Mouse (Mus musculus) intestine, embryonic 14.5 days (tissue): ENCODE data around the gene Fcgrt. TPM values are rescaled to one million over a fixed set of nuclear protein-coding genes. Genes with fewer than 3 reads are reported as not detected.
"Not testable (repeated sequence)": the region's sequence is repeated elsewhere in the genome, so short reads cannot be mapped to it uniquely, and the experiment has no call there.

Experiments
- ATAC-seq: fragments of 200-750 bp; cut with Nextera tagmentation; replicated peaks from 2 replicates; pipeline ENCODE4 v1.8.0; 2017; ENCODE audit warnings: low read depth, moderate number of reproducible peaks, moderate TSS enrichment, moderate library complexity; ENCODE audit not compliant: low FRiP score, low TSS enrichment
- DNase-seq: peaks from one replicate; pipeline ENCODE4 v3.0.0-alpha.2; 2018; ENCODE audit warnings: low spot score
- H3K27ac ChIP-seq: fragments of 300-500 bp; sonication (generic); 2 replicates; pipeline ENCODE4 v1.5.1; 2014; ENCODE audit warnings: low read depth, mild to moderate bottlenecking, control low read depth
- H3K27me3 ChIP-seq: fragments of 300-500 bp; sonication (generic); replicated peaks from 2 replicates; pipeline ENCODE4 v1.6.1; 2014; ENCODE audit warnings: low read length, control low read depth; ENCODE audit not compliant: control insufficient read depth, insufficient read depth
- H3K36me3 ChIP-seq: fragments of 300-500 bp; sonication (generic); 2 replicates; pipeline ENCODE4 v1.6.1; 2014; ENCODE audit warnings: low read length, control low read depth; ENCODE audit not compliant: control insufficient read depth, insufficient read depth
- H3K4me1 ChIP-seq: fragments of 300-500 bp; sonication (generic); replicated peaks from 2 replicates; pipeline ENCODE4 v1.6.1; 2014; ENCODE audit warnings: low read length, control low read depth, mixed read lengths; ENCODE audit not compliant: control insufficient read depth, insufficient read depth
- H3K4me2 ChIP-seq: fragments of 300-500 bp; sonication (generic); 2 replicates; pipeline ENCODE4 v1.6.1; 2014; ENCODE audit warnings: low read length
- H3K4me3 ChIP-seq: fragments of 300-500 bp; sonication (generic); 2 replicates; pipeline ENCODE4 v1.5.1; 2014; ENCODE audit warnings: low read depth, low read length, control low read depth, mixed read lengths
- H3K9ac ChIP-seq: fragments of 300-500 bp; sonication (generic); 2 replicates; pipeline ENCODE4 v1.6.1; 2014; ENCODE audit warnings: mild to moderate bottlenecking, low read length
- H3K9me3 ChIP-seq: fragments of 300-500 bp; sonication (generic); 2 replicates; pipeline ENCODE4 v1.6.1; 2016; ENCODE audit warnings: low read length, control low read depth; ENCODE audit not compliant: control insufficient read depth
- WGBS: fragments of 180-500 bp; shearing (Covaris S2); extraction: QIAGEN DNeasy Blood & Tissue Kit; methylation state at CpG from one replicate; pipeline ENCODE4 v1.1.7; 2014; 5-methylcytosine and 5-hydroxymethylcytosine counted together
- polyA plus RNA-seq: library from polyadenylated mRNA; unstranded; fragments of >200 nt; fragmentation: Nextera tagmentation; extraction: Ambion mirVana; gene quantifications from 2 replicates; pipeline ENCODE4 v1.2.1, GENCODE M21; 2014

Fcgrt gene
- 64.1 and 65.1 TPM in 2 replicates for polyA plus RNA-seq

GRCm38 (mm10) chr7:45103652-45104180 lies at the start of gene Fcgrt:
Fcgrt (minus strand) TSS chr7:45103851.
- no peaks in the 10 kb centered on the region for H3K9me3 ChIP-seq
- DNase-seq, result peak; percentile 84
- peaks cover 17% of the 10 kb centered on the region for H3K4me1 ChIP-seq
- peak within 1 kb of the TSS; percentile 59 for H3K9ac ChIP-seq
- H3K36me3 ChIP-seq, result no peaks in the 10 kb centered on the region
- peak; percentile 87 for ATAC-seq
- H3K27ac ChIP-seq, result peak within 1 kb of the TSS; percentile 92
- WGBS, result 12% methylated on average over 7 of the region's 7 CpGs
- H3K4me3 ChIP-seq, result peak within 1 kb of the TSS; percentile 40
- H3K4me2 ChIP-seq, result peak within 1 kb of the TSS; percentile 61
- H3K27me3 ChIP-seq, result no peaks in the 10 kb centered on the region

GRCm38 (mm10) chr7:45153052-45153451 lies 49.4 kb upstream of the Fcgrt start:
- not testable (repeated sequence) for DNase-seq, H3K9ac ChIP-seq, H3K9me3 ChIP-seq, H3K27me3 ChIP-seq, H3K27ac ChIP-seq, ATAC-seq
- 92% methylated on average over 2 of the region's 2 CpGs for WGBS
- peaks cover 11% of the 10 kb centered on the region; the same call in 1 of the 2 replicates for H3K4me1 ChIP-seq
- H3K4me3 ChIP-seq, result peak overlapping the region; percentile 75; the same call in 1 of the 2 replicates
- peaks cover 16% of the 10 kb centered on the region; the same call in 1 of the 2 replicates for H3K36me3 ChIP-seq
- peak overlapping the region; percentile 70 for H3K4me2 ChIP-seq

DNA sequence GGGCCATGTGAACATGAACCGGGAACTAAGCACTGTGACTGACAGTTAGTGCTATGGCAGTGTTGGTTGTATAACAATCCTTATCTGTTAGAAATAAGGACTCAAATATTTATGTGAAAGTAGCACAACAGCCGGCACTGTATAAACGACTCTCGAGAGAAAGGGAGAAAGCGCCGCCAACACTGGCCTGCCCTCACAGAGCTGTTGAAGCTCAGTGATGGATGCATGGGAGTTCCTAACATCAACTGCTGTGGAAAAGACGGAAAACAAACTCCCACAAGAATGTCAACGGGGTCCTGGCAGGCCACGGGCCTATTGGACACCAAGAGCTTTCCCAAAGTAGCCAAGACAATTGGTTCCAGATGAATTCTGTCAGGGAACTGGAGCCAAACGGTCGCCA lies 47.7 kb upstream of the Fcgrt start:
- H3K27me3 ChIP-seq, result no peaks in the 10 kb centered on the region
- H3K27ac ChIP-seq, result peak overlapping the region; percentile 79
- H3K9ac ChIP-seq, result no peak overlapping the region
- no peak overlapping the region for H3K4me2 ChIP-seq
- H3K4me1 ChIP-seq, result peaks cover 11% of the 10 kb centered on the region; the same call in 1 of the 2 replicates
- peaks cover 21% of the 10 kb centered on the region for H3K36me3 ChIP-seq
- 34% methylated on average over 11 of the region's 11 CpGs for WGBS
- DNase-seq, result no peak
- no peak overlapping the region for H3K4me3 ChIP-seq
- no peak for ATAC-seq
- H3K9me3 ChIP-seq, result no peaks in the 10 kb centered on the region

GRCm38 (mm10) chr7:45150321-45150720 lies 46.7 kb upstream of the Fcgrt start:
- peaks cover 31% of the 10 kb centered on the region for H3K36me3 ChIP-seq
- no peaks in the 10 kb centered on the region for H3K27me3 ChIP-seq
- 52% methylated on average over 4 of the region's 4 CpGs for WGBS
- peaks cover 9% of the 10 kb centered on the region; the same call in 1 of the 2 replicates for H3K4me1 ChIP-seq
- ATAC-seq (no peak), DNase-seq (no peak)
- H3K4me2 ChIP-seq, result no peak overlapping the region
- H3K4me3 ChIP-seq, result no peak overlapping the region
- no peaks in the 10 kb centered on the region for H3K9me3 ChIP-seq
- H3K9ac ChIP-seq, result no peak overlapping the region
- H3K27ac ChIP-seq, result peak overlapping the region; percentile 79

DNA sequence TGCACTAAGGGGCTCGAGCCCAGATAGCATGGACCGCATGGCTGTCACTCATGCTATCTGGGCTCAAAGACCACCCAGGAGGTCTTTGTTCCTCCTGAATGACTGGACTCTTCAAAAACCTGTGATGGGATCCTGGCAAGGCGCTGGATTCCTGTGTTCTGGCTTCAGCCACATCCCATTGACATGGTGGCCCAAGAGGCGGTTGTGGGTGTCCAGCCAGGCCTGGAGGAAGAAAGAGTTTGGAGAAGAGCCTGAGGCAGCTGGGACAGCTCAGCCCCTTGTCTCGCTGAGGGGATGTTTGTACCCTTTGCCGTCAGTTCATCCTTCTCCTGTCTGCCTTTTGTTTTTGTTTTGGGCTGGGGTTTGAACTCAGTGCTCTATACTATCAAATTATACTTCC lies 45.9 kb upstream of the Fcgrt start:
- ATAC-seq (no peak), DNase-seq (no peak)
- Histone ChIP-seq H3K9ac (no peak overlapping the region), H3K4me1 (peaks cover 3% of the 10 kb centered on the region; the same call in 1 of the 2 replicates), H3K9me3 (no peaks in the 10 kb centered on the region), H3K27me3 (no peaks in the 10 kb centered on the region), H3K4me3 (no peak overlapping the region), H3K36me3 (peaks cover 38% of the 10 kb centered on the region), H3K27ac (peak overlapping the region; percentile 79; the same call in 1 of the 2 replicates), H3K4me2 (no peak overlapping the region)
- 64% methylated on average over 6 of the region's 6 CpGs for WGBS

GRCm38 (mm10) chr7:45148534-45149098 lies 45.0 kb upstream of the Fcgrt start:
- ATAC-seq, result no peak
- Histone ChIP-seq H3K4me2 (no peak overlapping the region), H3K27me3 (no peaks in the 10 kb centered on the region), H3K4me1 (peaks cover 3% of the 10 kb centered on the region; the same call in 1 of the 2 replicates), H3K4me3 (no peak overlapping the region), H3K9me3 (no peaks in the 10 kb centered on the region), H3K9ac (no peak overlapping the region), H3K36me3 (peaks cover 48% of the 10 kb centered on the region), H3K27ac (peak overlapping the region; percentile 25; the same call in 1 of the 2 replicates)
- DNase-seq, result no peak
- 49% methylated on average over 4 of the region's 4 CpGs for WGBS

- no peak overlapping the region for H3K9ac ChIP-seq
- no peaks in the 10 kb centered on the region for H3K9me3 ChIP-seq
- peaks cover 3% of the 10 kb centered on the region; the same call in 1 of the 2 replicates for H3K4me1 ChIP-seq
- no peak overlapping the region for H3K4me3 ChIP-seq
- DNase-seq (no peak), ATAC-seq (no peak)
- H3K4me2 ChIP-seq, result no peak overlapping the region
- peaks cover 53% of the 10 kb centered on the region for H3K36me3 ChIP-seq
- H3K27ac ChIP-seq, result no peak overlapping the region
- H3K27me3 ChIP-seq, result no peaks in the 10 kb centered on the region
- 76% methylated on average over 11 of the region's 11 CpGs for WGBS
These were observed 44.2 kb upstream of the Fcgrt start for GRCm38 (mm10) chr7:45147899-45148298.

DNA sequence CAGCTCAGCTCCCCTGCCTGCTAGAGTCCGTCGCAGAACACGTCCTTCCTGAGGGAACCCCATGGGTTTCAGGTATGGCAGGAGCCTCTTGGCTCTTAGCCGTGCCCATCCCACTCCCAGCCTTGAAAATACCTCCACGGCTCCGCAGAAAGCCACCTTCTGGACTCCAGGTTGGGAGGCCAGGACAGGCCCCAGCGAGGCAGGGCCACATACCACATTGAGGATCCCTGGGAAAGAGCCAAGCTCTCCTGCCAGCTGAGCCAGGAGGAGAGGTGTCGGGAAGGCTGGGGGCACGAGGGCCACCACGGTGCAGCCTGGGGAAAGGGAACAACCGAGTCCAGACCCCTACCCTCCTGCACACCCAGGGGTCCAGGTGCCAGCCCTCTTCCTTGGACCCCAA lies 43.6 kb upstream of the Fcgrt start:
- no peak overlapping the region for H3K9ac ChIP-seq
- H3K27me3 ChIP-seq, result no peaks in the 10 kb centered on the region
- ATAC-seq (no peak), DNase-seq (no peak)
- no peak overlapping the region for H3K27ac ChIP-seq
- H3K9me3 ChIP-seq, result no peaks in the 10 kb centered on the region
- H3K4me3 ChIP-seq, result no peak overlapping the region
- peaks cover 3% of the 10 kb centered on the region; the same call in 1 of the 2 replicates for H3K4me1 ChIP-seq
- WGBS, result 95% methylated on average over 11 of the region's 11 CpGs
- peaks cover 53% of the 10 kb centered on the region for H3K36me3 ChIP-seq
- H3K4me2 ChIP-seq, result no peak overlapping the region

DNA sequence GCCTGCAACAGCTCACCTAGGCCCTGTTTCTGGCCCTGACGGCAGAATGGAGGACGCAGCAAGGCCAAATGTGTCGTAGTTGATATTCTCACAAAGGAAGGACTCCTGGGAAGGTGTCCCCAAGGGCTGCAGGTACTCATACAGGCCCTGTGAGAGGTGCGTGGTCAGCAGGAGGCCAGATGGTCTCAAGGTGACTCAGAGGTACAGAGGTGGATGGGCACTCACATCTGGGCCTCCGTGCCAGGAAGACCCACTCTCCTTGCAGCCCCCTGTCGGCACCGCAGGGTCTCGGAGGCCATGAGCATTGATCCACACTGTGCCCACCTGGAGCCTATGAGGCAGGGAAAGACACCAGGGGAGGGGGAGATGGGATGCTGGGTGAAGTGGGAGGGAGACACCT lies 41.8 kb upstream of the Fcgrt start:
- Histone ChIP-seq H3K36me3 (peaks cover 63% of the 10 kb centered on the region), H3K27ac (no peak overlapping the region)
- no peak for ATAC-seq

More for the DNA sequence above, 41.8 kb upstream of the Fcgrt start:
- Histone ChIP-seq H3K4me1 (no peaks in the 10 kb centered on the region), H3K4me2 (no peak overlapping the region), H3K9ac (no peak overlapping the region), H3K4me3 (no peak overlapping the region), H3K9me3 (no peaks in the 10 kb centered on the region), H3K27me3 (no peaks in the 10 kb centered on the region)
- DNase-seq, result no peak
- WGBS, result 88% methylated on average over 8 of the region's 8 CpGs
